Mouse (Mus musculus): ENCODE results near the gene Clec10a. TPM values are rescaled to one million over a fixed set of nuclear protein-coding genes. Genes with fewer than 3 reads are reported as not detected.
A peak's percentile ranks its signal among the peaks of the same experiment; 100 is the strongest.

The Clec10a gene
- polyA plus RNA-seq, 1 experiment from 2014 or later, result not detected

GRCm38 (mm10) chr11:70216103-70216502 is 60.1 kb downstream of the Clec10a start:
- no peak overlapping the region for H3K4me3 ChIP-seq
- WGBS, result 49% methylated on average over 3 of the region's 3 CpGs
- no peak overlapping the region for H3K4me2 ChIP-seq
- H3K27ac ChIP-seq (ENCODE audit: poor library complexity, severe bottlenecking), result no peak overlapping the region
- H3K9me3 ChIP-seq (replicated peaks), result no peaks in the 10 kb centered on the region
- H3K9ac ChIP-seq, result no peak overlapping the region
- ATAC-seq (ENCODE audit: insufficient number of reproducible peaks, low FRiP score), result no peak
- peaks cover 38% of the 10 kb centered on the region for H3K4me1 ChIP-seq (replicated peaks)
- peaks cover 72% of the 10 kb centered on the region for H3K27me3 ChIP-seq (replicated peaks)
- no peaks in the 10 kb centered on the region for H3K36me3 ChIP-seq

- Histone ChIP-seq H3K4me2 (no peak overlapping the region), H3K9me3 (replicated peaks) (no peaks in the 10 kb centered on the region), H3K4me3 (no peak overlapping the region), H3K27ac (ENCODE audit: poor library complexity, severe bottlenecking) (no peak overlapping the region), H3K9ac (no peak overlapping the region), H3K27me3 (replicated peaks) (peaks cover 58% of the 10 kb centered on the region), H3K4me1 (replicated peaks) (peaks cover 48% of the 10 kb centered on the region), H3K36me3 (no peaks in the 10 kb centered on the region)
- ATAC-seq (ENCODE audit: insufficient number of reproducible peaks, low FRiP score), result no peak
- WGBS, result 61% methylated on average over 4 of the region's 4 CpGs
Observed at GRCm38 (mm10) chr11:70218039-70218438, 62.0 kb downstream of the Clec10a start.

- H3K9ac ChIP-seq, result 0 out of 2 replicates have a peak overlapping the region, but pooled peaks have one; percentile 18
- no peaks in the 10 kb centered on the region for H3K36me3 ChIP-seq
- peaks cover 48% of the 10 kb centered on the region for H3K4me1 ChIP-seq (replicated peaks)
- peak overlapping the region; percentile 27; the same call in 1 of the 2 replicates for H3K4me2 ChIP-seq
- no peaks in the 10 kb centered on the region for H3K9me3 ChIP-seq (replicated peaks)
- no peak overlapping the region for H3K4me3 ChIP-seq
- no peak overlapping the region for H3K27ac ChIP-seq (ENCODE audit: poor library complexity, severe bottlenecking)
- 89% methylated on average over 15 of the region's 15 CpGs for WGBS
- peaks cover 50% of the 10 kb centered on the region for H3K27me3 ChIP-seq (replicated peaks)
- no peak for ATAC-seq (ENCODE audit: insufficient number of reproducible peaks, low FRiP score)
Observed at GRCm38 (mm10) chr11:70218741-70219470, 62.9 kb downstream of the Clec10a start.

GRCm38 (mm10) chr11:70219873-70220272 is 63.9 kb downstream of the Clec10a start:
- Histone ChIP-seq H3K36me3 (no peaks in the 10 kb centered on the region), H3K27me3 (replicated peaks) (peaks cover 43% of the 10 kb centered on the region), H3K9me3 (replicated peaks) (no peaks in the 10 kb centered on the region), H3K27ac (ENCODE audit: poor library complexity, severe bottlenecking) (peak overlapping the region; percentile 94; the same call in 1 of the 2 replicates), H3K9ac (peak overlapping the region; percentile 79), H3K4me2 (peak overlapping the region; percentile 92), H3K4me1 (replicated peaks) (peaks cover 45% of the 10 kb centered on the region), H3K4me3 (peak overlapping the region; percentile 53)
- 60% methylated on average over 7 of the region's 7 CpGs for WGBS
- ATAC-seq (ENCODE audit: insufficient number of reproducible peaks, low FRiP score), result no peak

GRCm38 (mm10) chr11:70220323-70220722 is 64.3 kb downstream of the Clec10a start:
- Histone ChIP-seq H3K36me3 (no peaks in the 10 kb centered on the region), H3K27me3 (replicated peaks) (peaks cover 43% of the 10 kb centered on the region), H3K4me2 (peak overlapping the region; percentile 92), H3K9ac (peak overlapping the region; percentile 79), H3K27ac (ENCODE audit: poor library complexity, severe bottlenecking) (peak overlapping the region; percentile 94), H3K9me3 (replicated peaks) (no peaks in the 10 kb centered on the region), H3K4me3 (peak overlapping the region; percentile 53), H3K4me1 (replicated peaks) (peaks cover 40% of the 10 kb centered on the region)
- WGBS, result under 1% methylated on average over 24 of the region's 24 CpGs
- no peak for ATAC-seq (ENCODE audit: insufficient number of reproducible peaks, low FRiP score)

Other genes with a start within 250 kb of the Clec10a start
- gene Gps2, start 242.3 kb upstream of the Clec10a start, polyA plus RNA-seq (2016; fragmentation: Nextera tagmentation; extraction: Ambion mirVana), result 49.2 and 50.6 TPM in 2 replicates
- gene Eif5a, start 234.2 kb upstream of the Clec10a start, polyA plus RNA-seq (2016; fragmentation: Nextera tagmentation; extraction: Ambion mirVana), result 1,286 and 1,307 TPM in 2 replicates
- gene Ybx2, start 220.4 kb upstream of the Clec10a start, polyA plus RNA-seq (2016; fragmentation: Nextera tagmentation; extraction: Ambion mirVana), result 2.0 and 2.6 TPM in 2 replicates
- 25.9 and 28.8 TPM in 2 replicates for gene Slc2a4, start 208.0 kb upstream of the Clec10a start, polyA plus RNA-seq (2016; fragmentation: Nextera tagmentation; extraction: Ambion mirVana)
- gene Cldn7, start 191.4 kb upstream of the Clec10a start, polyA plus RNA-seq (2016; fragmentation: Nextera tagmentation; extraction: Ambion mirVana), result 2.1 and 2.5 TPM in 2 replicates
- 23.6 and 24.5 TPM in 2 replicates for gene Ctdnep1, start 175.0 kb upstream of the Clec10a start, polyA plus RNA-seq (2016; fragmentation: Nextera tagmentation; extraction: Ambion mirVana)
- 103 and 109 TPM in 2 replicates for gene Elp5, start 173.7 kb upstream of the Clec10a start, polyA plus RNA-seq (2016; fragmentation: Nextera tagmentation; extraction: Ambion mirVana)
- 445 and 451 TPM in 2 replicates for gene Gabarap, start 165.1 kb upstream of the Clec10a start, polyA plus RNA-seq (2016; fragmentation: Nextera tagmentation; extraction: Ambion mirVana)
- gene Phf23, start 160.4 kb upstream of the Clec10a start, polyA plus RNA-seq (2016; fragmentation: Nextera tagmentation; extraction: Ambion mirVana), result 51.0 and 54.1 TPM in 2 replicates
- gene Dvl2, start 155.6 kb upstream of the Clec10a start, polyA plus RNA-seq (2016; fragmentation: Nextera tagmentation; extraction: Ambion mirVana), result 25.8 and 26.1 TPM in 2 replicates
- gene Acadvl, start 140.8 kb upstream of the Clec10a start, polyA plus RNA-seq (2016; fragmentation: Nextera tagmentation; extraction: Ambion mirVana), result 126 and 129 TPM in 2 replicates
- gene Dlg4, start 139.3 kb upstream of the Clec10a start, polyA plus RNA-seq (2016; fragmentation: Nextera tagmentation; extraction: Ambion mirVana), result 4.2 and 6.0 TPM in 2 replicates
- 0.15 and 0.19 TPM in 2 replicates for gene Asgr1, start 102.1 kb upstream of the Clec10a start, polyA plus RNA-seq (2016; fragmentation: Nextera tagmentation; extraction: Ambion mirVana)
- not detected in 2 replicates for gene Asgr2, start 63.6 kb upstream of the Clec10a start, polyA plus RNA-seq (2016; fragmentation: Nextera tagmentation; extraction: Ambion mirVana)
- gene Mgl2, start 25.9 kb upstream of the Clec10a start, polyA plus RNA-seq (2016; fragmentation: Nextera tagmentation; extraction: Ambion mirVana), result 0.24 TPM in 1 of 2 replicates, not detected in the other
- gene Slc16a11, start 56.6 kb downstream of the Clec10a start, polyA plus RNA-seq (2016; fragmentation: Nextera tagmentation; extraction: Ambion mirVana), result 0.41 and 1.1 TPM in 2 replicates
- 7.7 and 9.1 TPM in 2 replicates for gene Slc16a13, start 64.9 kb downstream of the Clec10a start, polyA plus RNA-seq (2016; fragmentation: Nextera tagmentation; extraction: Ambion mirVana)
- gene Bcl6b, start 73.6 kb downstream of the Clec10a start, polyA plus RNA-seq (2016; fragmentation: Nextera tagmentation; extraction: Ambion mirVana), result 17.6 and 19.6 TPM in 2 replicates
- gene 0610010K14Rik, start 81.7 kb downstream of the Clec10a start, polyA plus RNA-seq (2016; fragmentation: Nextera tagmentation; extraction: Ambion mirVana), result 125 and 126 TPM in 2 replicates
- gene Gm21988, start 83.6 kb downstream of the Clec10a start, polyA plus RNA-seq (2016; fragmentation: Nextera tagmentation; extraction: Ambion mirVana), result 9.0 and 9.5 TPM in 2 replicates
- gene Rnasek, start 83.6 kb downstream of the Clec10a start, polyA plus RNA-seq (2016; fragmentation: Nextera tagmentation; extraction: Ambion mirVana), result 204 and 207 TPM in 2 replicates
- gene Alox12, start 99.2 kb downstream of the Clec10a start, polyA plus RNA-seq (2016; fragmentation: Nextera tagmentation; extraction: Ambion mirVana), result 3.8 and 7.8 TPM in 2 replicates
- gene Alox12e, start 166.4 kb downstream of the Clec10a start, polyA plus RNA-seq (2016; fragmentation: Nextera tagmentation; extraction: Ambion mirVana), result not detected in 2 replicates
- gene Alox15, start 195.8 kb downstream of the Clec10a start, polyA plus RNA-seq (2016; fragmentation: Nextera tagmentation; extraction: Ambion mirVana), result 0.06 TPM in 1 of 2 replicates, not detected in the other